Mouse (Mus musculus): Measurements from ENCODE around the gene Caln1. TPM values are rescaled to one million over a fixed set of nuclear protein-coding genes. Genes with fewer than 3 reads are reported as not detected.

Gene Caln1
- 0.13 TPM in 1 of 2 replicates, not detected in the other for polyA plus RNA-seq (2015; fragmentation: Nextera tagmentation; extraction: Ambion mirVana)

DNA sequence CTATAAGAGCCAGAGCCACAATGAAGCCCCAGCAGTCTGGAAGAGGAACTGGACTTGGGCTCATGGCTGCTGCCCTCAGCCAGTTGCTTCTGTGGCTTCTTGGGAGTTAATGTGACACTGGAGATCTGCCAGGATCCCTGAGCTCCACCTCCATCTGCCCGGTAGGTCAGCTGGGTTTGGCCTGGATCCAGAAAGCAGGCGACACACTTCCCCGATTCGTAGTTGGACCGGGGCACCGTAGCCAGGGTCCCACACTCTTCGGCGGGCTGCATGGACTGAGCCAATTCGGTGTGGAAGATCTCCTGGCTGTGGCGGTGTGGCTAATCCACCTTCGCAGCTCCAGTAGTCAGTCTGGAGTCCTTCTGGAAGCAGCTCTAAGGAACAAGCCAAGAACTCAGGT is at the start of gene Caln1:
Gene Caln1 (plus strand): TSS at position 219 of the 400 bp plus-strand sequence.
- no peak for DNase-seq (ENCODE audit: low spot score)

DNA sequence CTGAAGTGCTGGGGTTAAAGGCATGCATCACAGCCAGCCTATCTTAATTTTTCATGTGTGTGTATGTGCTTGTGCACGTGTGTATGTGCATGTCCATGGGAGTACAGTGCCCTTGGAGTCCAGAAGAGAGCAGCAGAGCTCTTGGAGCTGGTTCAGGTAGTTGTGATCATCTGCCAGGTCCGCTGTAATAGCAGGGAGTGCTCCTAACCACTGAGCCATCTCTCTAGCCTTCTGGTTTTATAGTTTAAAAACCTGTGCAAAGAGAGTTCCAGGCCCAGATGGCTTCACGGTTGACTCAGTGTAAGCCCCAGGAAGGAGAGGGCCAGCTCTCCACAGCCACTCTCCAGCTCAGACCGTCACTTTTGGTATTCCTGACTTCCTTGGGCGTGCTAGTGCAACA is 49.5 kb upstream of the Caln1 start:
- DNase-seq (ENCODE audit: low spot score): no peak

DNA sequence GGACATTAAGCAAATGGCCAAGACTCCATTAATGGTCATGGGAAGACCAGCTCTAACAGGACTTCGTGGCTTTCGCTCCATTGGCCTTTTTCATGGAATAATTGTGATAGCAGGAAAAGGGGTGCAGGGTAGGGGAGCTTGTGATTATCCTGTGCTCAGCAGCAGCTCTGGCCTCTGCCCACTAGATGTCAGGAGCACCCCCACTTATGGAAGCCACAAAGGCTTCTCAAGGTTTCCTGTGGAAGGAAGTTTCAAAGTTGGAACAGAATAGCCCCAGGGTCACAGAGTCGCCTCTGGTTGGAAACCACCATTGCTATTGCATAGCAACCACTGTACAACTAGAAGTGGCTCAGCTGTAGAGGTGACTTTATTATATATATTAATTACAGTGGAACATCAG is 48.8 kb upstream of the Caln1 start:
- DNase-seq (ENCODE audit: low spot score): no peak

DNA sequence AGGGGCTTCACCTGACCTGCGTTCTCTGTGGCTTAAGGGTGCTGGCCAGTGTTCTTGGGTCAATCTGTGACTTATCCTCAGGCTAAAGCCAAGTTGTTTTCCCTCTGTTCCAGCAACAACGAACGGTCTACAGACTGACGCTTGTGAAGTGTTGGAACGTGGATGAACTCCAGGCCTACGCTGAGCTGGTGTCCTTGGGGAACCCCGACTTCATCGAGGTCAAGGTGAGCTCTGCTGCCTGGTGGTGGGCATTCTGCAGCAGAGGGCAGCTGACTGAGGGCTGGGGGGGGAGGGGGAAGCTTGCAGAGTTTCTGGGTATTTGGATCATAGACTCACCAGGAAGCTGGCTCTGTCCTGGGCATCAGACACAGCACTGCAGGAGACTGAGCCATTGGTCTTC is 43.8 kb upstream of the Caln1 start:
- DNase-seq (ENCODE audit: low spot score): no peak

DNA sequence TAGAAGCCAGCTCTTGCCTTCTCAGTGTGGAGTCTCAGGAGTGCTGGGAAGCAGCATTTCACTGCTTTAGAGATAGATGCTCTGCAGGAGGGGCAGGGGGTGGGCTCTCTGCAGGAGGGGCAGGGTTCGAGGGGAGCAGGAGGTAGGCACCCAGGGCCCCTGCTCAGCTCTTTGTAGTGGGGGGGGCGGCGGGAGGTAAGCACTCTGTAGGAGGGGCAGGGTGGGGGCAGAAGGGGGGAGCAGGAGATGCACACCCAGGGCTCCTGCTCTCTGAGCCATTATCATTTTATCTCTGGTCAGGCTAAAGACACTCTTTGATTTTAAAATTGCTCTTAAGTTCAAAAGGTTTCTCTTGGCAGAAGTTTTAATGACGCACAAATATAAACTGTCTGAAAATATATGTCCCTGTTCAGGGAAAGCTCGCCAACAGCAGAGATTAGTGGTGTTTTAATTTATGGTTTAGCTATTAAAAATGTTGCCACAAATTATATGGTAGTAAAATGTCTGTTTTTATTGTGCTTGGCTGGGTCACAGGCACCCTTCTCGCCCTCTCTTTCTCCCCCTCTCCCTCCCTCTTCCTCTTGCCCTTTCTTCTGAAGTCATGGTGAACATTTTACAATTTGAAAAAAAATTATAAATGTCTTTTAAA is 41.5 kb upstream of the Caln1 start:
- no peak for DNase-seq (ENCODE audit: low spot score)

DNA sequence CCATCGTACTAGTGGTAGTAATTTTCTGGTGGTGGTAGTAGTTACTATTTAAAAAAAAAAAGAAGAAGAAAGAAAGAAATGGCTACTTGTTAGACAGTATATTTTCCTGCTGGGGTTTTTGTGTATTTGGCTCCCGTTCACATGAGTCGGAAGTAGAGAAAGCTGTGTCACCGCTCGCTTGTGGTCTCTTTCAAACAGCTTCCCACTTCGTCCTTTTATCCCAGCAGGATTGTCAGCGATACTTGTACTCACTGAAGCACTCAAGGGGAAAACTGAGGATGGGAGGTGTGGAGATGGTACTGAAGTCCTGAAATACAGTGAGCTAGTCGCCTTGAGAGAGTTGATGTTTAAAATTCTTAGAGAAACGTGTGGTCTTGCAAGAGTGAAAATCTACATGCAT is 40.9 kb upstream of the Caln1 start:
- no peak for DNase-seq (ENCODE audit: low spot score)

DNA sequence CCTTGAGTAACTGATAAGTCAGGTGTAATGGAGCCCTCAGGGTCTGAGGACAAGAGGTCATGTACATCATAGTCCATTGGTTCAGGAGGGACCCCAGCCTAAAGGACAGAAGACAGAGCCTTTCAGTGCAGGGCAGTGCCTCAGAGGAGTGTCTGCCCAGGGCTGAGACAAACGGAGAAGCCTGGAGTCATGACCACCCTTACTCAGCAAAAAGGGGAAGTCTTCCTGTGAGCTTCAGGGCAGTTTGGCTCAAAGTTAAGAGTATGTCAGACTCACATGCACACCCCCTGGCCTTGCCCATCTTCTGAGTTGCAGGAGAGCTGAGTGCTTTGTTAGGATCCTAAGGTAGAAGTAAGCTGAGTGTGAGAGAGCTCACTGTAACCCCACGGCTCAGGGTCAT is 39.4 kb upstream of the Caln1 start:
- DNase-seq (ENCODE audit: low spot score): no peak

DNA sequence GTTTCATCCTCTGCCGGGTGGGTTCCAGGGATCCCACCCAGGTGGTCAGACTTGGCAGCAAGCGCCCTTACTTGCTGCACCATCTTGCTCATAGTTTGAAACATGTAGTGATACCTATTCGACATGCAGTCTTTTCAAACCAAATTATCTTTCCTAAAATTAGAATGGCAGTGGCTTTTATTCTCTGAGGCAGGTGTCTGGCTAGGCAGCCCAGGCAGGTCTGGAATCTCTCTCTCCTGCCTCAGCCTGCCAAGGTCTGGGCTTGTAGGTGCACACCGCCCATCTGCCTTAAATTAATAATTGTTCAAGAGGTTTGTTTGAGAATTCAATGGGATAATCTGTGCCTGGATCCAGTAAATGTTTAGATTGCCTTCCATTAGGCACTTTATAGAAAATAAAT is 38.5 kb upstream of the Caln1 start:
- no peak for DNase-seq (ENCODE audit: low spot score)

DNA sequence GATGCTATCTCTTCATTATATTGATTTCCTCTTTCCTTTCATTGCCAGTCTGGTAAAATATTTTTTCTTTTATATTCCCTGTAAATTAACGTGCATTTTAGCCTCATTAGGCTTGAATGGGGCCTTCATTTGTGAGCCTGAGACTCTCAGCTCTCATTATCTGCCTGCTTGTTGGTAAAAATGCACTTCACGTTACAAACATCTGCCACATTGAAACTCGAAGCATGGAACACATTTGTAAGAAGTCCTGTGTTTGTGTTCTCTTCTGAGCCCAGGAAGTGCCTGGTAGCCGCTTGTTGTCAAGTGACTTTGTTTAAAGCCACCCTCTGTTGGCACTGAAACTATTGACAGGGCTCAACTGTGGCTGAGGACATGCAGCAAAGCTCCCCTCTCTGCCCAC is 38.0 kb upstream of the Caln1 start:
- no peak for DNase-seq (ENCODE audit: low spot score)

DNA sequence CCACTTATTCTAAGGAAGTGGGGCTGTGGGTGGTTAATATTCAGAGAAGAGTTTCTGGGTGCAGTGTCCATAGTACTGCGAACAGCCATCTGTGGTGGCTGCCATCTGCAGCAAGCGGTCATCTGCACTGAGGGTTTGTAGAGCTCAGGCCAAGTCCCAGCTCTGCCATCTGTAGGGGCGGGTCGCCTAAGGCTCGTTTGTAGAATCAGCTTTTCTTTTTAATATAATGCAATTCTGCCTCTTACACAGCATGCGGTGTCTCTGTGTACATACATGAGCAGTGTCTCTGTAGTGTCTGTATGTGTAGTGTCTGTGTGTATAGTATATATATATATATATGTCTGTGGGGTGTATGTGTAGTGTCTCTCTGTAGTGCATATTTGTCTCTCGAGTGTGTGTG is 35.7 kb upstream of the Caln1 start:
- DNase-seq (ENCODE audit: low spot score): no peak

DNA sequence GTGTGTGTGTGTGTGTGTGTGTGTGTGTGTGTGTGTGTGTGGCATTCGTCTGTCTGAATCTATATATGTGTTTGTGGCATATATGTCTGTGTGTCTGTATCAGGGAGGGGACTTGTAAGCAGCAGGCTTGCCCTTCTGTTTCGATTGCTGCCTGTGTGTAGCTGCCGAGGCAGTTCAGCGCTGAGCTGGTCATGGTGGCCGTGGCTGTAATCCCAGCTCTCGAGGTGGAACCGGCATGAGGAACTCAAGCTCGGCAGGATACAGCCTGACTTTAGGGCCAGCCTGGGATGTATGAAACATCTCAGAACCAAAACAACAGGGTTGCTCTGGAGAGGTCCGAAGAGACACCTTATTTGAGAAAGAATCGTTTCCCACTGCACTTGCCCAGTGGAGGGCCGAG is 35.3 kb upstream of the Caln1 start:
- DNase-seq (ENCODE audit: low spot score): no peak

DNA sequence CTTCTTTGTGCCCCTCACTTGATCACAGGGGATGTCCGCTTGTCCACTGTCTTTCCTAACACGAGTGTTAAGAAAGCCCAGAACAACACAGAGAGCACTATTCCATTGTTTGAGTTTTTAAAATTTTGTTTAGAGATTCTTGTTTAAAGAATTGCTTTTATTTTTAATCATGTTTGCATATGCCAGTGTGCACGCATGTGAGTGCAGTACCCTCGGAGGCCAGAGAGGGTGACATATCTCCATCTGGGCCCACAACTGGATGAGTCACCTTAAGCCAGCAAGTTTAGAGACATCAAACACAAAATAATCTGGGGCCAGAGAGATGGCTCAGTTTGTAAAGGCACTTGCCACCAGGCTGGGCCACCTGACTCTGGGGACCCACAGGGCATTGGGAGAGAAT is 33.8 kb upstream of the Caln1 start:
- DNase-seq (ENCODE audit: low spot score): no peak

DNA sequence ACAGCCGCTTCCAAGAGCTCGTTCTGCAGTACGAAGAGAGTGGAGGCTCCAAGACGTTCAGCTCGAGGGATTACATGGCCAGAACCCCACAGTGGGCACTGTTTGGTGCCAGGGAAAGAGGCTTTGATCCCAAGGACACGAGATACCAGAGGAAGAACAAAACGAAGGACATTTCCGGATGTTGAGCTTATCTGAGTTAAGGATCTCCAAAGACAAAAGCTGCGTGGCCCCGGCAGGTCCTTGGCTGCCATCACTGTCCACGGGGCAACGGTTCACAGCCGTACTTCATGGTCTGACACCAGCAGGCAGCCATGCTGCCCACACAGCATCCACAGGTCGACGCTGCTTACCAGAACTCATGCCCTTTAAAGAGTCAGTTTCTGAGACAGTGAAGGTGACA is 28.6 kb upstream of the Caln1 start:
- no peak for DNase-seq (ENCODE audit: low spot score)

DNA sequence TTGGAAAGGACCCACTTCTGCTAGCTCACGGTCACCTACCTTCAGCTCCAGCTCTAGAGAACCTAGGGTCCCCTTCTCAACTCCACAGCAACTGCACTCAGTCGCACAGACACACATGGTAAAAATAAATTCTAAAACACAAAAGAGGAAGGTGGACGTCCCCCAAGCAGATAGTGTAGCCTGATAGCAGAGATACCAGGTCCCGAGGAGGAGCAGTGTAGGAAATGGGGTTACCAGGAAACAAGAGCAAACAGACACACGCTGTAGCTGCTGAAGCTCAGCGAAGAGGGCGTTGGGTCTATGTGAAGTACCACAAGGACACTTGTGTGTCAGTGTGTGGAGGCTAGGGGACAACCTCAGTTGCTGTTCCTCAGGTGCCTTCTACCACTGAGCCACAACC is 24.3 kb upstream of the Caln1 start:
- DNase-seq (ENCODE audit: low spot score): no peak

DNA sequence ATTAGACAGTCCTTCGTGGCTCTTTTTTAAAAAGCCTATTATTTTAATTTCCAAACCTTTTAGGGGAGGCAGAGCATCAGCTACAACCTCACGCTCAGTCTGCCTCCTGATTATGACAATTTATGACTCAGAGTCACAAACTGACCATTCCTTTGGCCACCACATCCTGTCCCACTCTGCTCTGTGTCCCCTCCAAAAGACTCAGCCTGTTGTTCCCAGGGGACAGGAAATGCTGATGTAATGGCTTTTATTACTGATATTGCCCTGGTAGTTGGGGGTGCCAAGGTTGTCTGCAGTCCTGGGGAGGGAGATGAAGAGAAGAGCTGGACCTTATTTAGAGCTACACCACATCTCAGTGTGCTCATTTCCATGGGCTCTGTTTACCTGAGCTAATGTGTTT is 23.4 kb upstream of the Caln1 start:
- DNase-seq (ENCODE audit: low spot score): no peak

DNA sequence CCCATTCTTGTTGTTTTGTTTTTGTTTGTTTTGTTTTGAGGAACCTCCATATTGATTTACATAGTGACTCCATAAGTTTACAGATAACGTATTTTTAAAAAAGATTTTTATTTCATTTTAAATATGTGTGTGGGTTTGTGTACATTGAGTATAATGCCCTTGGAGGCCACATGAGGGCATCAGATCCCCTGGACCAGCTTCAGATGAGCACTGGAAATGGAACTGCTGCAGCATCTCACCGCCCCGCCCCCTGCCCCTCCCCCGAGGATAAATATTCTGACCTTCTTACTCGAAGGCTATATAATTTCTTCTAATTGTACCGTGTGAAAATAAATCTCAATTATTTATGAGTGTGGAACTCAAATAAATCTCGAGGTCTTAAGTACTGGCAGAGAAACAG is 14.0 kb upstream of the Caln1 start:
- DNase-seq (ENCODE audit: low spot score): no peak

DNA sequence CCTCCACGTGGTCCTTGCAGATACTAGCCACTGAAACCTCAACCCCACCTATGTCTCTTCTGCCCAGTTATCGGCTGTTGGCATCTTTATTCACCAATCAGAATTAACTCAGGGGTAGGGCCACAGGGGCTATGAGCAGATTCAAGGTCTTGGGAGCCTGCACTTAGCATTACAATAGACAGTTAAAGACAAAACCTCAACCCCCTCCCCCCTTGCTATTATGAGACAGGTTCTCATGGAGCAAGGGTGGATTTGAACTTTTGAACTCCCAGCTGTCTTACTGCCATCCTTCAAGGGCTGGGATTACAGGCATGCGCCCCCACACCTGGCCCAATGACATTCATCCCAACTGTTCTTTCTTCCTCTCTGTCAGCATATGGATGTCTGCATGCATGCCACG is 6.1 kb upstream of the Caln1 start:
- no peak for DNase-seq (ENCODE audit: low spot score)

DNA sequence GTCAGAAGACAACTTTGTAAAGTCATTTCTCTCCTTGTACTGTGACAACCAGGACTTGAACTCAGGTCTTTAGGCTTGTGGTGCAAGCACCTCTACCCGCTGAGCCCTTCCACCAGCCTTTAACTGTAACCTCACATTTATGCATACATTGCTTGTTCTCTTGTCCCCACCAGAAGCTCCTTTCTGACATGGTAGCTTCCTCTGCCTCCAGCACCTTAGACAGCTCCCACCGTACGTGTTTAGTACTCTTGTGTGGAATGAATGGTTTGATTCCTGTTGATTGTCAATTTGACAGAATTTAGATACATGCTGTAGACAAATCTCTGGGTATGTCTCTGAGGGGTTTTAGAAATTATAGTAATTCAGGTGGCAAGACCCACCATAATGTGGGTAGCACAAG is 5.5 kb upstream of the Caln1 start:
- no peak for DNase-seq (ENCODE audit: low spot score)

DNA sequence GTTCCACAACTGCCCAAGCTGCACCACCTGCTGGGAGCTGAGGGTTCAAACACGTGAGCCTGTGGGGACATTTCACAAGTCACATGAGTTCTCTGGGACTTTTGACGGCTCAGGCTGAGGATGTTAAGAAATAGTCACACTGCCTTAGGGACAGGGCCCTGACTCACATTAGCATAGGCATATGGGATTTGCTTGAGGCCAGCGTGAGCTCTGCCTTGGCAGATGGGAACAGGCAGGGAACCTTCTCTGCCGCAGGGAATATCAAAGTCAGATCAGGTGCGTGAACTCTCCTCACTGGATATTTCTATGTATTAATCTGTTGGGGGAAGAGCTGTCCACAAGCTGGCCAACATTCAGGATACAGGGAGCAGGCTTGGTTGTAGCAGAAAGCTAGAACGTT is 1.0 kb upstream of the Caln1 start:
- DNase-seq (ENCODE audit: low spot score): no peak

DNA sequence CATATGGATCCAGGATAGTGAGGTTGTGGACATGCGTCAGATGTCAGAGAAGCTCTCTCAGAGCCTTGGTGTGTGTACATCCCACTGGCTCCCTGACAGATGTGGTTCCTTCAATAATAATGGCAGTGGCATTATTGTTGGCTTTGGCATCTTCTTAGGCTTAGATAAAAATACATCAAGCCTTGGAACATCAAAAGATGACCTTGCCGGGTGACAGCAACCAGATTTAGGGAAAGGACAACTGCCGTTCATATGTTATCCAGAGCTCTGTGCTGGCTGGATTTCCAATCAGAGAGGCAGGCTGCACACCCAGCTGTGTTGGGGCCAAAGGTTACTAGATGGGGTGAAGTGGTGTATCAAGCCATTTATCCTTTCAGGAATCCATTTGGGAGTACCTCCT is 6.2 kb downstream of the Caln1 start:
- DNase-seq (ENCODE audit: low spot score): no peak

DNA sequence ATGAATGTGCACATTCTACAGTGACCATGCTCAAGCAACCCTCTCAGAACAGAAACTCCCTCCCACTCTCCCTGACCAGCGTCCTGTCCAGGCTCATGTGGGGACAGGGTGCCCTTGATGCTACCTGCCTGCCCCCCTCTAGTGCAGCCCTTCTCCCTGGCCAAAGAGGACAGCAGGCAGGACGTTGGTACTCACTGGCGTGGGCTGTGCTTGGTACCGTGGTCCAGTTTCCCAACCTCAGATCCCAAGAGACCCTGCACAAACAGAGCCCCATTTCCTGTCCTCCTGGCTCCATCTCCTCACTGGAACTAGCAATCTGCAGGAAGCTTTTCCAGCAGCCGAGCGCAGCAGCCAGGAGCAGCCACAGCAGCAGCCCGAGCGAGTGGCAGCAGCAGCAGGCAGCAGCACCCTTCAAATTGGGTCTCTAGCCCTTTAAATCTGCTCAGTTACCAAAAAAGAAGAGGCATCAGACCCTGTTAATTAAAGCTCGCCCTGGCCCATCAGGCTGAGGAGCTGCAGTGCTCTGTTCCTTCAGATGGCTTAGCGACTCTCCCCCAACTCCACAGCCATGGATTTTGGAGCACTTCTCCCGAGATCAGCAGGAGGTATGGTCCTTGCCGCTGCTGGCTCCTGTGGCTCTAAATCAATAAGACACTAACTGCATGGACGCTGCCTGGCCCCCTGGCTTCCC is 15.1 kb downstream of the Caln1 start, which contains the start of gene A330070K13Rik:
Gene A330070K13Rik (minus strand): TSS at position 410 of the 691 bp plus-strand sequence.
- DNase-seq (ENCODE audit: low spot score): no peak

DNA sequence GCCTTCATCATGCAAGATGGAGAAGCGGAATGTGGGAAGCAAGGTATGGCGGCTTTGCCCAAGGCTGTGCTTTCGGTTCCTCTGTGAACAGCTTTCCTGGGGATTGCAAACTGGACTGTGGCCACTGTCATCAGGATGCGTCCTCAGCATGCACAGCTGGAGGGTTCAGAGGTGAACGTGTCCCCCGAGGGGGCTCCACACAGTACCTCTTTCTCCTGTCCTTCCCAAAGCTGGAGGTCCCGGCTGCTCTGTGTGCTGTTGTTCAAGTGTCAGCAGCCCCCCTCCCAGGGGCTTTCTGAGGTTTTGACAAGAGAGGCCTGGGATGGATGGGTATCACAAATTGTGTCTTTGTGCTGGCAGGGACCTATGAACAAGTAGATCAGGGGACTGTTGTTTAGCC is 17.2 kb downstream of the Caln1 start:
- no peak for DNase-seq (ENCODE audit: low spot score)

DNA sequence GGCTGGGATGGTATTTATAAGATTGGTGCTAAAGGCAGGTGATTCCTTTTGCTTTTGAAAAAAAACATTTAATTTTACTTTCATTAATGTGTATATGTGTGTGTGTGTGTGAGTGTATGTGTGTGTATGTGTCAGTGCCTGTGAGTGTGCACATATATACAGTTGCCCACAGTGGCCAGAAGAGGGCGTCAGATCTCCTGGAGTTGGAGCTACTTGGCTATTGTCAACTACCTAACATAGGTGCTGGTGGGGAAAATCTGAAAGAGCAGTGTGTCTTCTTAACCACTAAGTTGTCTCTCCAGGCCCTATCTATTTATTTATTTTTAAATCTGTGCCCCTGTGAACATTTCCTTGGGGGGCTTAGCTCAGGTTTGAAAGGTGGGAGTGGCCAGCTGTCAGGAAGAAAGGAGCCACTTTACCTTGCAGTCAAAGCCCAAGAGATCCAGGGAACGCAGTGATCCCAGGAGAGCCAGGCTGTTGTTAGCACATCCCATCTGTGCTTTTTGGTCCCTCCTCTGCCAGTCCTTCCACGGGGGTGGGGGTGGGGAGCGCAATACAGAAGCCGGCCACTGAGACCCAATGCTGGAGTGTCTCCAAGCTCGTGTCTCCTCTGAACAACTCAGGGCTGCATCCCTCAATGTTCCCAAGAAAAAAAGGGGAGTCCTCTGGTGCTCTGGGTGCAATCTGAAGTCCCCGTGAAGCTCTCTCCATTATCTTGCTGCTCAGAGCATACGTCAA is 24.5 kb downstream of the Caln1 start:
- DNase-seq (ENCODE audit: low spot score): no peak

Measured in thymus, postnatal 0 days (tissue).